Mouse (Mus musculus) hindbrain, embryonic 10.5 days (tissue): ENCODE data around the gene Gtf2h1. TPM values are rescaled to one million over a fixed set of nuclear protein-coding genes. Genes with fewer than 3 reads are reported as not detected.

Experiments
- DNase-seq: peaks from one replicate; pipeline ENCODE4 v3.0.0-alpha.2; 2017; ENCODE audit warnings: low spot score
- H3K27ac ChIP-seq: fragments of 300-500 bp; sonication (generic); 2 replicates; pipeline ENCODE4 v1.5.1; 2016; ENCODE audit warnings: mild to moderate bottlenecking, moderate library complexity
- H3K27me3 ChIP-seq: fragments of 300-500 bp; sonication (generic); 2 replicates; pipeline ENCODE4 v1.6.1; 2016; ENCODE audit warnings: mild to moderate bottlenecking; ENCODE audit not compliant: poor library complexity, insufficient read depth, severe bottlenecking
- H3K36me3 ChIP-seq: fragments of 300-500 bp; sonication (generic); 2 replicates; pipeline ENCODE4 v1.6.1; 2016; ENCODE audit warnings: mild to moderate bottlenecking, moderate library complexity
- H3K4me1 ChIP-seq: fragments of 300-500 bp; sonication (generic); replicated peaks from 2 replicates; pipeline ENCODE4 v1.6.1; 2016; ENCODE audit warnings: mild to moderate bottlenecking
- H3K4me3 ChIP-seq: fragments of 300-500 bp; sonication (generic); 2 replicates; pipeline ENCODE4 v1.5.1; 2016; ENCODE audit warnings: mild to moderate bottlenecking, moderate library complexity
- H3K9me3 ChIP-seq: fragments of 300-500 bp; sonication (generic); 2 replicates; pipeline ENCODE4 v1.6.1; 2016; ENCODE audit warnings: mild to moderate bottlenecking, moderate library complexity
- WGBS: fragments of 180-500 bp; shearing (Covaris S2); methylation state at CpG from one replicate; pipeline ENCODE4 v1.1.7; 2016; 5-methylcytosine and 5-hydroxymethylcytosine counted together
- polyA plus RNA-seq: library from polyadenylated mRNA; unstranded; fragments of >200 nt; fragmentation: Nextera tagmentation; extraction: Ambion mirVana; gene quantifications from 2 replicates; pipeline ENCODE4 v1.2.1, GENCODE M21; 2016

Gtf2h1 gene
- polyA plus RNA-seq, 1 experiment from 2014 or later: 42.0 TPM

DNA sequence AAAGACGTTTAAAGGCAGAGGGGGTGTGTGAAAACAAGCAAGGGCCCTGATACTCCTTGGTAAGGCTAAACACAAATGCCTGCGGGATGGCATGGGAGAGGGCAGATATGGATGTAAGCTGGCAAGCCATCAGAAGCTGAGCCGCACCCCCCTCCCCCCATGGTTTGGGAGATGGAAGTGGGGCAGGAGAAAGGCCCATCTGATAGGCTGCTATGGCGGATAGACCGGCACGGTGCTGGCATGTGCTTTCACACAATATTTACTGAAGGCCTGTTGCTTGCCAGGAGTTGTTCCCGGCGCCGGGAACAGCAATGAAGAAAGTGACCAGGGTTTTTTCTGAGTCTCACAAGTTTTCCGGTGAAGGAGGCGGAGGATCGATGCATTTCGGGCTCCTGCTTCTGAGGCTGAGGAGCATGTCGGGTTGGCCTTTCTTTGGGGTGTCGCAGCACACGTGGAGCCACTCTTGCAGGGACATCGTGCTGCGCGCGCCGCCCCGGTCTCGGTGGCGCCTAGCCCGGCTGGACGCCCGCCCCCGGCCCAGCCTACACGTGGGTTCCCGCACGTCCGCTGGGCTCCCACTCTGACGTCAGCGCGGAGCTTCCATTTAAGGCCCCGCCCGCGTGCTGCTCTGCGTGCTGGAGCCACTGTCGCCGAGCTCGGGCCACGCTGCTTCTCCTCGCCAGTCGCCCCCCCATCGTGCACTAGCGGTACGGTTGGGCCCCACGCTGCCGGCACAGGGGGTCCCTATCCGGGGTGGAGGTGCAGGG is 49.5 kb downstream of the Gtf2h1 start:
- WGBS: under 1% methylated on average over 51 of the region's 51 CpGs
- H3K4me1 ChIP-seq: peaks cover 59% of the 10 kb centered on the region
- H3K36me3 ChIP-seq: peaks cover 36% of the 10 kb centered on the region

DNA sequence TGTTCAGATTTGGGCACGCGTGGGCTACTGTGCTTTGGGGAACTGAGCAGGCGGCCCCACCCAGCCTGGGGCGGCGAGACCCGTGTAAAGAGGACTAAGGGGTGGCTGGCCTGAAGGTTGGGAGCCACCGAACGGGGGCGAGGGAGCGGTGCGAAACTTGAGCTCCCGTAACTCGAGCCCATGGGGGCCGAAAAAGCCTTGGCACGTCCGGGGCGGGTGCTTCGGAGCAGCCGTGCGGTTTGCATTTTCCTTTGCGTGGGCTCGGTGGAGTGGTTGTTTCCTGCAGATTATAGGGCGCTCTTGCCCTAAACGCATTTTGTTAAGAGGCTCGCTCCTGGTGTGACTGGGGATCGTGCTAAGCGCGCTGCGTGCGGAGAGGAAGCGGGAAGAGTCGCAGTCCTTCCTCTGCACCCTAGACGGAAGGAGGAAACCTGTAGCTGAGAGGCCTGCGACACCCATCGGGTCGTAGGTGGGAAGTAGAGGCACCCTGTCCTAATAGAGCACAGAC is 50.1 kb downstream of the Gtf2h1 start:
- peaks cover 53% of the 10 kb centered on the region for H3K4me1 ChIP-seq
- DNase-seq: peak; percentile 50

More for the DNA sequence above, 49.5 kb downstream of the Gtf2h1 start:
- peak; percentile 93 for DNase-seq
- H3K27ac ChIP-seq: peak overlapping the region; percentile 99
- H3K4me3 ChIP-seq: peak overlapping the region; percentile 94
- no peaks in the 10 kb centered on the region for H3K9me3 ChIP-seq
- peaks cover 27% of the 10 kb centered on the region; the same call in 1 of the 2 replicates for H3K27me3 ChIP-seq

DNA sequence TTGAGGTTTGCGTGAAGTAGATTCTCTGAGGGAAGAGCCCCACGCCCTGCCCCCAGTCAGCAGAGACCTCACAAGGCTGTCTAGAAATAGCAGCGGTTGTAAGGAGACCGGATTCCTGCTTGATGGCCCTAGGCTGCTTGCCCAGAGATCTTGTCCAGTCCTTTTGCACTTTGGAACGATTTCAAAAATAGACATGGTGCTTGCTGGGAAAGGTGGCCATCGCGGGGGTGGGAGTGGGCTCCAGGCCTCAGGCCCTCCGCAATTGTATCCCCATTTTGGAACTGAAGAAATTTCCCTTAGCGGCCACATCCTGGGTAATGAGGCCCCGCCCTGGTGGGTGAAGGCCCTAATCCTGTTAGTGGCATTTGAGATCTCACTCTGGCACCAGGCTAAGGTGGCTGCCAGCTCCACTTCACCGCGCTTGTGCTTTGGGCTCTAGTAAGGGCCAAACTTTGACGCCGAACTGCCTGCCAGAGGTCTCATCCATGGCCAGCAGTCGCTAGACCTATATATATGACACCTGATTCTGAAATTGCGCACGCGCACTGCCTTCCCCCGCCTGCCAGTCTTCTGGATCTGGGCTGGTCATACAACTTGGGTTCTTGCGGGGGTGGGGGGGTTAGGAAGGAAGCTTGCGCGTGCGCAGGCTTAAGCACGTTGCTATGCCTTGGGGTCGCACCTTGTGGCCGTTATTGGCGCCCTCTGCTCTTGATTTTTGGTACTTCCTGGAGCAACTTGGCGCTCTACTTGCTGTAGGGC is 50.8 kb downstream of the Gtf2h1 start:
- DNase-seq: peak; percentile 83
- H3K9me3 ChIP-seq: no peaks in the 10 kb centered on the region
- H3K27me3 ChIP-seq: peaks cover 15% of the 10 kb centered on the region; the same call in 1 of the 2 replicates
- peak overlapping the region; percentile 94 for H3K4me3 ChIP-seq
- H3K27ac ChIP-seq: peak overlapping the region; percentile 99
- peaks cover 47% of the 10 kb centered on the region for H3K4me1 ChIP-seq
- 2% methylated on average over 28 of the region's 28 CpGs for WGBS
- H3K36me3 ChIP-seq: peaks cover 49% of the 10 kb centered on the region

More for the DNA sequence above, 50.1 kb downstream of the Gtf2h1 start:
- H3K27ac ChIP-seq: peak overlapping the region; percentile 99
- H3K4me3 ChIP-seq: peak overlapping the region; percentile 94
- peaks cover 21% of the 10 kb centered on the region; the same call in 1 of the 2 replicates for H3K27me3 ChIP-seq
- no peaks in the 10 kb centered on the region for H3K9me3 ChIP-seq
- peaks cover 43% of the 10 kb centered on the region for H3K36me3 ChIP-seq
- WGBS: under 1% methylated on average over 36 of the region's 36 CpGs

DNA sequence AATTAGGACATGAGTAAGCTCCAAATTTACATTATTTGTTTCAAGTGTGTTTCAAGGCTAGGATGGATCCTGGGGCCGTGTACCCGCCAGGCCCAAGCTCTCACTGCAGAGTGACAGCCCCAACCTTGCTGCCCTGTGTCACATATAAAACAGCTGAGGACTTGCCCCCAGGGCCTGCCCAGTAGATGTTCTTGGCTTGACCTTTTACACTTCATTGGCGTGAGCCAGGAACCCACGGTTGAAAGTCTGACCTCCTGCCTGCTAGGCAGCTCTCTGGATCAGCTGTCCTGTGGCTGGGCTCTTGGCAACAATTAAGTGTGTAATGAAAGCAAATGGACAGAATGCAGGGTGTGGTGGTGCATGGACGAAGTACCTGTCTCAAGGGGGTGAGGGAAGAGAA is 53.4 kb downstream of the Gtf2h1 start:
- H3K27ac ChIP-seq: no peak overlapping the region
- peaks cover 75% of the 10 kb centered on the region for H3K36me3 ChIP-seq
- 67% methylated on average over 5 of the region's 5 CpGs for WGBS
- no peaks in the 10 kb centered on the region for H3K9me3 ChIP-seq
- no peak overlapping the region for H3K4me3 ChIP-seq
- no peak for DNase-seq
- H3K27me3 ChIP-seq: no peaks in the 10 kb centered on the region
- H3K4me1 ChIP-seq: peaks cover 36% of the 10 kb centered on the region

DNA sequence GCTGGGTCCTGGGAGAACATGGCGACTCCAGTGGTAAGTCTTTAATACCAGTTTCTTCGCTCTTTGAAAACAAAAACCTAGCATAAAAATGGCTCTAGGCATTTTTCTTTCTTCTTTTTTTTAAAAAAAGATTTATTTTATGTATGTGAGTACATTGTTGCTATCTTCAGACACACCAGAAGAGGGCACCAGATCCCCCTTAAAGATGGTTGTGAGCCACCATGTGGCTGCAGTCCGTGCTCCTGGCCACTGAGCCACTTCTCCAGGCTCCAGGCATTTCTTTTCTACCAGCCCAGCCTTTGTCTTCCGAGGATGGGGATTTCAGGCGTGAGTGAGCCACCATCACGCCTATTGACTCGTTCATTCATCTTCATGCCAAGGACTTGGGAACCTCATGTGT is 55.1 kb downstream of the Gtf2h1 start:
- Histone ChIP-seq H3K9me3 (no peaks in the 10 kb centered on the region), H3K27me3 (no peaks in the 10 kb centered on the region), H3K4me3 (no peak overlapping the region), H3K4me1 (peaks cover 20% of the 10 kb centered on the region), H3K36me3 (peaks cover 92% of the 10 kb centered on the region), H3K27ac (no peak overlapping the region)
- WGBS: 64% methylated on average over 7 of the region's 7 CpGs
- DNase-seq: peak; percentile 23

DNA sequence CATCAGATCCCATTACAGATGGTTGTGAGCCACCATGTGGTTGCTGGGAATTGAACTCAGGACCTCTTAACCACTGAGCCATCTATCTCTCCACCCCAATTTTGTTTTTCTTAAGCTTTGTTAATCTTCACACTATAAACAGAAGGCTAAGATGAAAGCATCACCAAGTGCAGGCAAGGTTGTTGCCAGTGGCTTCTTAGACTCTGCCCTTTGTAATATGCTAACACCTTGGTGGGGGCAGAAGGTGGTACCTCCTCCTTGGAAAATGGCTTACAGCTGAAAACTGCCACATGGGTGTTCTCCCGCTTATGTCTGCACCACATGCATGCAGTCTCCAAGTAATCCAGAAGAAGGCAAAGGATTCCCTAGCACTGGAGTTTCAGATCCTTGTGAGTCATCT is 56.8 kb downstream of the Gtf2h1 start:
- Histone ChIP-seq H3K27me3 (no peaks in the 10 kb centered on the region), H3K4me1 (peaks cover 7% of the 10 kb centered on the region), H3K36me3 (peaks cover 89% of the 10 kb centered on the region), H3K4me3 (no peak overlapping the region), H3K9me3 (no peaks in the 10 kb centered on the region), H3K27ac (no peak overlapping the region)
- DNase-seq: no peak
- WGBS: 93% methylated on average over 1 of the region's 1 CpGs

DNA sequence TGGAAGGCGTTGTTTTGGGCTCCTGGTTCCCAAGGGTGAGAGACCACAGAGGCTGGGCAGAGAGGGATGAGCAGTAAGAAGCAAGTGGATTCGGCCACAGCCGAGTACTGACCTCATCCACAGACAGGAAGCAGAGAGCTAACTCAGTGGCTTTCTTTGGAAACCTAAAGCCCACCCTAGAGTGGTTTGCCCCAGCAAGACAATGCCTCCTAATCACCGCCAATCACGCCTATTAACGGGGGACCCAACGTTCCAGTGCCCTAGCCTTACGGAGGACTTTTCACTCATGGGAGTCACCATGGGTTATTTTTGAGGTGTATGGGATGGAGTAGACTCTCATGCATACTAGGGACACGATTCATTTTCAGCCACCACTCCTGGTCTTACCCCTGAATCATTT is 57.5 kb downstream of the Gtf2h1 start:
- peaks cover 82% of the 10 kb centered on the region for H3K36me3 ChIP-seq

DNA sequence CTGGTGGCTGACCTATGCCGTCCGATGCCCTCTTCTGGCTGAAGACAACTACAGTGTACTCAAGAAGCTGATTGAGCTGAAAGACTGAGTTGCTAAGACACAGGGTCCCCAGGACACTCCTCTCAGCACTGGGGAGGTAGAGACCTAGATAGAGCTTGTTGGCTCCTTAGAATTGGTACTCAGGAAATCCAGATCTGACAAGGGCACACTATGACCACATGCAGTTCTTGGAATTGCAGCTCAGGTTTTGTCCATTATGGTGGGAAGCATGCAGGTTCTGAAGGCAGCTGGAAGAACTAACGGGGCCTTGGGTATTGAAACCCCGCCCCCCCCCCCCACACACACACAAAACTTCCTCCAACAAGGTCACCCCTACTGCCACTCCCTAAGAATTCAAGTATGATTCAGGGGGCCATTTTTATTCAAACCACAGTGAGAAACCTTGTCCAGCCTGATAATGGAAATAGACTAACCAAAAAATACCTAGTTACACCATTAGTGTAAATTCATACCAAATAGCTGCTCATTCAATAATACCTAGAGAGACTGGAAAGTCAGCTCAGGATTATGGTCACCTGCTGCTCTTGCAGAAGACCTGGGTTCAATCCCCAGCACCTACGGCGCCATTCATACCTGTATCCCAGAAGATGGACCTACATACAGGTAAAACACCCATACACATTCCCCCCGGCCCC is 60.1 kb downstream of the Gtf2h1 start:
- peaks cover 56% of the 10 kb centered on the region for H3K36me3 ChIP-seq
- 73% methylated on average over 7 of the region's 7 CpGs for WGBS

More for the DNA sequence above, 57.5 kb downstream of the Gtf2h1 start:
- Histone ChIP-seq H3K9me3 (no peaks in the 10 kb centered on the region), H3K4me1 (peaks cover 6% of the 10 kb centered on the region; the same call in 1 of the 2 replicates), H3K27me3 (no peaks in the 10 kb centered on the region), H3K27ac (no peak overlapping the region), H3K4me3 (no peak overlapping the region)
- WGBS: 92% methylated on average over 9 of the region's 9 CpGs
- DNase-seq: no peak

DNA sequence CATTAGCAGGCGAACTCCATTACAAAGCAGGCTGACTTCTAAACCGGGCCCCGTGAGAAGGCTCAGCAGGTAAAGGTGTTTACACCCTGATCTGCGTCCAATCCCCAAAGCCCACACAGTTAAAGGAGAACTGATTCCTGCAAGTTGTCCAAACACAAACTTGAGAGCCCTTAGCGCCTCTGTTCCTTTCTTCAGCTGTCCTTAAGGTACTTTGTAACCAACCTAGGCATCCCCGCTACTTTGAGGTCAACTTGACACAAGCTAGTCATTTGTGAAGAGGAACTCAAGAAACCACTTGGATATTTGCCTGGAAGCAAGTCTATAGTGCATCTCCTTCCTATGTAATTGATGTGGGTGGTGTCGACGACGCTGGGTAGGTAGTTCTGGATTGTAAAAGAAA is 61.5 kb downstream of the Gtf2h1 start:
- Histone ChIP-seq H3K4me1 (no peaks in the 10 kb centered on the region), H3K4me3 (no peak overlapping the region), H3K36me3 (peaks cover 42% of the 10 kb centered on the region), H3K9me3 (no peaks in the 10 kb centered on the region), H3K27ac (no peak overlapping the region), H3K27me3 (no peaks in the 10 kb centered on the region)
- no peak for DNase-seq
- WGBS: 74% methylated on average over 9 of the region's 9 CpGs

More for the DNA sequence above, 60.1 kb downstream of the Gtf2h1 start:
- Histone ChIP-seq H3K27me3 (no peaks in the 10 kb centered on the region), H3K9me3 (no peaks in the 10 kb centered on the region), H3K4me1 (no peaks in the 10 kb centered on the region), H3K4me3 (no peak overlapping the region), H3K27ac (no peak overlapping the region)
- DNase-seq: no peak

DNA sequence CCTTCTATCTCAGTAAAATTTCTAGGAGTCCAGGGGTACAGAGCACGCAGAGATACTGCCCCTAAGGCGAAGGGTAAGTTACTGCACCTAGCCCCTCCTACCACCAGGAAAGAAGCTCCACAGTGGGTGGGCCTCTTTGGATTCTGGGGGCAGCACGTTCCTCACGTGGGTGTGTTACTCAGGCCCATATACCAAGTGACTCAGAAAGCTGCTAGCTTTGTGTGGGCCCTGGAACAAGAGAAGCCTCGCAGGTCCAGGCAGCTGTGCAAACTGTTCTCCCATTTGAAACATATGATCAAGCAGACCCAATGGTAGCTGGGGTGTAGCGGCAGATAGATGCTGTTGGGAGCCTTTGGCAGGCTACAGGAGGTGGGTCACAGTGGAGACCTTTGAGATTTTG is 63.1 kb downstream of the Gtf2h1 start:
- 64% methylated on average over 6 of the region's 6 CpGs for WGBS
- no peaks in the 10 kb centered on the region for H3K27me3 ChIP-seq
- DNase-seq: no peak
- H3K4me3 ChIP-seq: no peak overlapping the region
- H3K9me3 ChIP-seq: no peaks in the 10 kb centered on the region
- H3K36me3 ChIP-seq: peaks cover 26% of the 10 kb centered on the region
- no peak overlapping the region for H3K27ac ChIP-seq
- H3K4me1 ChIP-seq: no peaks in the 10 kb centered on the region

DNA sequence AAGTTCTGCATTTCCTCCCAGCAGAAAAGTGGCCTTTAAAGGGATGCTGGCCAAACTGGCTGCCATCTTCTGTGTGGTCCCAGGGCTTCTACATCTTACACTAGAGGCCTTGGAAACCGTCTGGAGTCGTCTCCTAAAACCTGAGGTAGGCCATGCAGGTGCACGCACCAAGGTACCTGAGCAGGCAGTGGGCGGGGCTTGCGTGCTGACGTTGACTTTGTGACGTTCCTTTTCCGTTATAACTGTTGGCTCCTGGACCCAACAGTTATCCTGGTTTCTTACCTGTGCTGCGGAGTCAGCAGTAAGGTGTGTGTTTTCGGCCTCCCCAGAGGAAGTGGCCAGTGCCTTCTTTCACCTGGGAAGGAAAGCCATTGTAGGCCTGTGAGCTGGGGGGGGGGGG is 65.1 kb downstream of the Gtf2h1 start, which contains the start of gene Ldhc:
Gene Ldhc (plus strand): TSS at position 208 of the 400 bp plus-strand sequence.
- WGBS: 36% methylated on average over 10 of the region's 10 CpGs
- no peak for DNase-seq
- Histone ChIP-seq H3K4me3 (no peak within 1 kb of the TSS), H3K4me1 (no peaks in the 10 kb centered on the region), H3K27ac (no peak within 1 kb of the TSS), H3K36me3 (peaks cover 6% of the 10 kb centered on the region), H3K27me3 (no peaks in the 10 kb centered on the region), H3K9me3 (no peaks in the 10 kb centered on the region)

DNA sequence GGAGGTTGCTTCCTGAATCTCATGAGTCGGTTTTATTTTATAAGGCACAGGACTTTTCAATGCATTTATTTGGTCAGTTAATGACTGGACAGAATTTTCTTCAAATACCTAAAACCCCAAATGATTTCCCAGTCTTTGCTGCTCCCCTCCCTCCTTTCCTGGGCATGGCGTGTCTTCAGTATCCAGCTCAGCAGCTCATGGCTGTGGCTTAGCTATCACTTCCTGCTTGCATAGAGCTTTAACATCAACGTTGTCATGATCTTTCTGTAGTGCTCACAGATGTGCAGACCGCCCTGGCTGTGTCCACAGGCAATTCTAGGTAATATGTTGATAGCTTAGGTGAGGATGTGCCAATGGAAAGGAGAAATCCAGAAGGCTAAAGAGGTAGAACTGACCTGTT is 76.1 kb downstream of the Gtf2h1 start:
- Histone ChIP-seq H3K9me3 (no peaks in the 10 kb centered on the region), H3K4me3 (no peak overlapping the region), H3K27me3 (no peaks in the 10 kb centered on the region), H3K4me1 (no peaks in the 10 kb centered on the region), H3K27ac (no peak overlapping the region), H3K36me3 (no peaks in the 10 kb centered on the region)
- 81% methylated on average over 4 of the region's 4 CpGs for WGBS
- DNase-seq: no peak
